Mouse (Mus musculus) gastrocnemius, adult 2 months (tissue): ENCODE results near the gene Endod1. TPM values are rescaled to one million over a fixed set of nuclear protein-coding genes. Genes with fewer than 3 reads are reported as not detected.

Experiments
- DNase-seq: peaks from one replicate; pipeline ENCODE4 v3.0.0; 2022
- H3K27ac ChIP-seq: fragments of 200-600 bp; 2 replicates; pipeline ENCODE4 v1.8.1; 2022; ENCODE audit warnings: mild to moderate bottlenecking
- H3K4me3 ChIP-seq: fragments of 200-600 bp; 2 replicates; pipeline ENCODE4 v1.8.1; 2022; ENCODE audit warnings: mild to moderate bottlenecking, moderate library complexity
- CTCF ChIP-seq: fragments of 200-600 bp; IDR thresholded peaks from 2 replicates; pipeline ENCODE4 v1.8.1; 2022; ENCODE audit warnings: antibody characterized with exemption, mild to moderate bottlenecking, moderate library complexity
- intact Hi-C: fragments of 180-260 bp; cut with DNase I; formaldehyde crosslinking; loops from one replicate; pipeline ENCODE4 v1.15.1; 2025
- total RNA-seq, 2 experiments: library from RNA; stranded (reverse); gene quantifications; 2 replicates each; pipeline ENCODE4 v1.2.3; 2021

Endod1 gene
- total RNA-seq, 2 experiments from 2014 or later: 2.7 to 4.5 TPM

- intact Hi-C loops: no loop called here
- no peak for TF ChIP-seq CTCF
- Histone ChIP-seq H3K4me3 (no peak overlapping the region), H3K27ac (no peak overlapping the region)
- DNase-seq: no peak
Measured at GRCm38 (mm10) chr9:14391286-14391685, 10.0 kb upstream of the Endod1 start.

GRCm38 (mm10) chr9:14390278-14390677 is 9.0 kb upstream of the Endod1 start:
- no peak overlapping the region for H3K4me3 ChIP-seq
- TF ChIP-seq CTCF: peak; percentile 52
- no peak overlapping the region for H3K27ac ChIP-seq
- intact Hi-C loops: no loop called here
- DNase-seq: no peak

DNA sequence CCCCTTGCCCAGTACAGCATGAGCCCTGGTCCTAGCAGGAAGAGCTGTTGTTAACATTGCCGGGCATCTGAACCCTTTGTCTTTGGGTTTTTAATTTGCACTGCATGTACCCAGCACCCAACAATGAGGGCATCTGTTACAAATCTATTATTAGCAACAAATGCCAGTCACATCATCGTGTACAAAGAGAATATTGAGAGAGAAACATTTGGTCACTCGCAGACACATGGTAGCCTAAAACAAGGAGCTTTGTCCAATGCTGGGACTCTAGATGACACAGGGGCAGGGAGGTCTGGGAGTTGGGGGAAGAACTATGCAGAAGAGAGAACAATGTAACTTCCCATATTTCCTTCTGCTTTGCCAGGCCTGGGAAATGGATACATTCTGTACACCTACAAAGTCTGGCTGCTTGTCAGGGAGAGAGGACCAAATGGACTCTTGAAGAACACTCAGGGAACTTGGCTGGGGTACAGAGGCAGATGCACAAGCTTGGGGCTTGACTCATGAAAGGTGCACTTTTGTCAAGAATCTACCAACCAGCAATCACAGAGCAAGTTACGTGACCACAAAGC is 7.8 kb upstream of the Endod1 start:
- intact Hi-C loops: no loop called here
- TF ChIP-seq CTCF: no peak
- no peak overlapping the region for H3K4me3 ChIP-seq
- H3K27ac ChIP-seq: no peak overlapping the region
- DNase-seq: no peak

DNA sequence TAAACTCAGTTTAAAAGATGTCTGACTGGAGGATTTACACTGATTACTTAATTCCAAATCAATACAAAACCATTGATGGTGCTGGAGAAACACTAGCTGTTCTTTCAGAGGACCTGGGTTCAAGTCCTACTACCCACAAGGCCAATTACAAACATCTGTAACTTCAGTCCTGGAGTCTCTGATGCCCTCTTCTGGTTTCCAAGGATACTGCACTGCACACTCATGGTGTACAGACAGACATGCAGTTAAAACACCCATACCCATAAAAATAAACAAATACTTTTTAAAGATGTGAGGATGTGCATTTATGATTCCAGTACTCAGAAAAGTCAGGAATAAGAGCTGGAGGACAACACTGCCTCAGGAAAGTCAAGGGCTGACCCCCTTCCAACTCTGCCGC is 6.7 kb upstream of the Endod1 start:
- peak; percentile 51 for TF ChIP-seq CTCF
- H3K4me3 ChIP-seq: no peak overlapping the region
- no peak overlapping the region for H3K27ac ChIP-seq
- no peak for DNase-seq
- intact Hi-C loops: no loop called here

- intact Hi-C loops: no loop called here
- no peak overlapping the region for H3K27ac ChIP-seq
- DNase-seq: no peak
- no peak overlapping the region for H3K4me3 ChIP-seq
- TF ChIP-seq CTCF: no peak
Measured at GRCm38 (mm10) chr9:14386831-14387230, 5.5 kb upstream of the Endod1 start.

- Histone ChIP-seq H3K27ac (no peak overlapping the region), H3K4me3 (no peak overlapping the region)
- intact Hi-C loops: no loop called here
- DNase-seq: no peak
- TF ChIP-seq CTCF: no peak
Measured at GRCm38 (mm10) chr9:14385665-14386064, 4.4 kb upstream of the Endod1 start.

DNA sequence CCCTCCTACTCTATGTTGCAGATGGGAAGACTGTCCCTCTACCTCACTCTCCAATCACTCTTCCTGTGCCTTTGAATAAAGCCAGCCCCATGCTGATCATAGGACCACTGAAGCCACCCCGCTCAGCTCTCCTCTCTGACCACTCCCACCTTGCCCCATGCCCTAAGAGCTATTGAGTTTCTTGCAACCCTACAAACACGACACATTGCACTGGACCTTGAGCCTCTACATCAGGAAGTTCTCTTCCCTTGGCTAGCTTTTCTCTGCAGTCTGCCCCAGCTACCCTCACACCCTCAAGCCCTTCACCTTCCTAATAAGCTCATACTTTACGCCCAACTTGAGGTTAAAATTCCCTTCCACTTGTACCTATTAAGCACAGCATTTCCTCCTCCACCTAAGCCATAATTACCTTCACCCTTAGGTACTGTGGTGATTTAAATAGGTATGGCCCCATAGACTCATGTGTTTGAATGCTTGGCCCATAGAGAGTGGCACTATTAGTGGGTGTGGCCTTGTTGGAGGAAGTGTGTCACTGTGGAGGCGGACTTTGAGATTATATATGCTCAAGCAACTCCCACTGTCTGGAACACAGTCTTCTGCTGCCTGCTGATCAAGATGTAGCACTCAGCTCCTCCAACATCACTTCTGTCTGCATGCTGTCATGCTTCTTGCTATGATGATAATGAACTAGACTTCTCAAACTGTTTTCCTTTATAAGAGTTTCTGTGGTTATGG is 2.0 kb upstream of the Endod1 start:
- H3K27ac ChIP-seq: no peak overlapping the region
- intact Hi-C loops: loop anchor here (5.0 kb wide), 1 partner anchor 36 kb away; no protein-coding TSS in a partner anchor
- no peak for TF ChIP-seq CTCF
- no peak overlapping the region for H3K4me3 ChIP-seq
- DNase-seq: no peak

DNA sequence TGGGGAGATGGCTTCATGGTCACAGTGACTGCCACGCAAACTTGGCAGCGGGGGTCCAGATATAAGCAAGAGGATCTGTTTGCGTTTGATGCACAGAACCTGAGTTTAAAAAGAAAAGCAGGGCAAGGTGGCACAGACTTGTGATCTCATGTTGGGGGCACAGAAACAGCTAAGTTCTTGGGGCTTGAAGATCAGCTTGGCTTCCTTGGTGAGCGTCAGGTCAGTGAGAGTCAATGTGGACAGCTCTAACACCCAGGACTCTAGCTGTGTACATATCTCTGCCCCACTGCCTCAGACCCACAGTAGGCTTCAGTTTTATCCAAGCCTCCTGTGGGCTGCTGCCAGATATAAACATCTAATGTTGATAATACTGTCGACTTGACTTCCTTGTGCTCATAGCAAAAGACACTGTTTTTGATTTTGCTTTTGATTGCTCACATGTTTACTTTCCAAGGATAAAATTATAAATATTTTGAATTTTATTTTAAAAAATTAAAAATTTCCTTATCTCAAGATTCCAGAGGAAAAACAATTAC is 1.0 kb upstream of the Endod1 start:
- intact Hi-C loops: loop anchor here (5.0 kb wide), 1 partner anchor 35 kb away; no protein-coding TSS in a partner anchor
- no peak overlapping the region for H3K4me3 ChIP-seq
- TF ChIP-seq CTCF: no peak

GRCm38 (mm10) chr9:14380386-14381285 is 671 bp downstream of the Endod1 start:
- peak; percentile 24; the same call in 1 of the 2 replicates for TF ChIP-seq CTCF
- intact Hi-C loops: loop anchor here (5.0 kb wide), 1 partner anchor 33 kb away; no protein-coding TSS in a partner anchor
- Histone ChIP-seq H3K27ac (peak overlapping the region; percentile 87), H3K4me3 (peak overlapping the region; percentile 75)
- DNase-seq: peak; percentile 92

More for the DNA sequence above, 1.0 kb upstream of the Endod1 start:
- no peak for DNase-seq
- peak overlapping the region; percentile 87; the same call in 1 of the 2 replicates for H3K27ac ChIP-seq

- DNase-seq: no peak
- intact Hi-C loops: loop anchor here (5.0 kb wide), 1 partner anchor 33 kb away; no protein-coding TSS in a partner anchor
- TF ChIP-seq CTCF: no peak
- Histone ChIP-seq H3K27ac (peak overlapping the region; percentile 87), H3K4me3 (peak overlapping the region; percentile 75)
Measured at GRCm38 (mm10) chr9:14379769-14380385, 1.4 kb downstream of the Endod1 start.

GRCm38 (mm10) chr9:14378151-14378550 is 3.2 kb downstream of the Endod1 start:
- H3K27ac ChIP-seq: no peak overlapping the region
- DNase-seq: no peak
- no peak for TF ChIP-seq CTCF
- intact Hi-C loops: no loop called here
- H3K4me3 ChIP-seq: no peak overlapping the region

GRCm38 (mm10) chr9:14376149-14376548 is 5.2 kb downstream of the Endod1 start:
- DNase-seq: no peak
- intact Hi-C loops: no loop called here
- H3K27ac ChIP-seq: no peak overlapping the region
- no peak overlapping the region for H3K4me3 ChIP-seq
- no peak for TF ChIP-seq CTCF
